Mouse (Mus musculus): ENCODE data around the gene Olfml2b.

Gene Olfml2b

DNA sequence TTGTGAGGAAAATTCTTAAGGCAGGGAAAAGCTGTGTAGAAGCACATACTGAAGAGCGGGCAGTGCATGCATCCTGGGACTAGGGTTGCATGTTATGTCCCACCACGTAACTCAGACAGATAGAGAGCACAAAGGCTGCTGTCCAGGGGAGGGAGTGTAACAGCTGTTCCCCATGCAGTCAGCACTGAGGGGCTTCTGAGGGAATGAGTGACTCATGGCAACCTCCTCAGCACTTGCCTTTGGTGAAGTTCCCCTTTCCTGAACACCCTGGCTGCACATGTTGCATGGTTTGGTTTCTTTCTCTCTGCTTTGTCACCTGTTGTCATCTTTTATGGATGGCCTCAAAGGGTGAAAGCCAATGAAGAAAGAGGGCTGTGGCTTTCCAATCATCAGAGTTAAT, 57.9 kb downstream of the Olfml2b start:
- H3K4me3 ChIP-seq (replicated peaks; ENCODE audit: low read length): no peak overlapping the region
- TF ChIP-seq NANOG (IDR thresholded peaks at IDR 0.05; ENCODE audit: borderline replicate concordance, low read length) (no peak), POU5F1 (IDR thresholded peaks at IDR 0.05; ENCODE audit: borderline replicate concordance, low read length) (no peak), CTCF (conservative IDR thresholded peaks at IDR 0.05; ENCODE audit: low read length) (no peak)
- no peaks in the 10 kb centered on the region for H3K4me1 ChIP-seq (replicated peaks; ENCODE audit: low read depth, low read length)
- peaks cover 6% of the 10 kb centered on the region; the same call in 1 of the 2 replicates for H3K36me3 ChIP-seq (ENCODE audit: insufficient read depth, low read length)
- H3K27me3 ChIP-seq (ENCODE audit: insufficient read depth, low read length): peaks cover 5% of the 10 kb centered on the region; the same call in 1 of the 2 replicates
- no peaks in the 10 kb centered on the region for H3K9me3 ChIP-seq (ENCODE audit: low read length)

GRCm38 (mm10) chr1:170702958-170703357, 58.6 kb downstream of the Olfml2b start:
- TF ChIP-seq CTCF (conservative IDR thresholded peaks at IDR 0.05; ENCODE audit: low read length): no peak
- TF ChIP-seq POU5F1 (IDR thresholded peaks at IDR 0.05; ENCODE audit: borderline replicate concordance, low read length): no peak
- TF ChIP-seq NANOG (IDR thresholded peaks at IDR 0.05; ENCODE audit: borderline replicate concordance, low read length): no peak
- H3K27me3 ChIP-seq (ENCODE audit: insufficient read depth, low read length): peaks cover 4% of the 10 kb centered on the region; the same call in 1 of the 2 replicates

DNA sequence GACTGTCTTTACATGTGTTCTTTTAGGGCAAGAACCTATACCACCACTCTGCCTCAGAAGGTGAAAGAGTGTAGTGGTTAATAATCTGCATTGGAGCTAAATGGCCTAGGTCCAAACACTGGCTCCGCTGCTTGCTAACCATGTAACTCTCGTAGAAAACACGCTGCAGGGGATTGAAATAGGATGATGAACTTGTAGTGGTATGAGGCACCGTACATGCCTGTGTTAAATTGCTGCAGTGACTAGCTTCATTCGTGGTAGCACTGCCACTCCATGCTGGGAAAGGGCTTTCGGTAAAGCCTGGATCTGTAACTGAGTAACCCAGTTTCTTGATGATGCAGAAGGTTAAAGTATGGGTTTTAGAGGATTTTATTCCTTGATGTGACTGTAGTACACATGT, 59.8 kb downstream of the Olfml2b start:
- peaks cover 22% of the 10 kb centered on the region for H3K36me3 ChIP-seq (ENCODE audit: insufficient read depth, low read length)
- no peaks in the 10 kb centered on the region for H3K9me3 ChIP-seq (ENCODE audit: low read length)
- no peaks in the 10 kb centered on the region for H3K4me1 ChIP-seq (replicated peaks; ENCODE audit: low read depth, low read length)
- no peaks in the 10 kb centered on the region for H3K27me3 ChIP-seq (ENCODE audit: insufficient read depth, low read length)
- H3K4me3 ChIP-seq (replicated peaks; ENCODE audit: low read length): no peak overlapping the region
- TF ChIP-seq POU5F1 (IDR thresholded peaks at IDR 0.05; ENCODE audit: borderline replicate concordance, low read length): no peak
- TF ChIP-seq CTCF (conservative IDR thresholded peaks at IDR 0.05; ENCODE audit: low read length): no peak
- no peak for TF ChIP-seq NANOG (IDR thresholded peaks at IDR 0.05; ENCODE audit: borderline replicate concordance, low read length)

More at GRCm38 (mm10) chr1:170702958-170703357, 58.6 kb downstream of the Olfml2b start:
- no peaks in the 10 kb centered on the region for H3K4me1 ChIP-seq (replicated peaks; ENCODE audit: low read depth, low read length)
- H3K4me3 ChIP-seq (replicated peaks; ENCODE audit: low read length): no peak overlapping the region
- H3K36me3 ChIP-seq (ENCODE audit: insufficient read depth, low read length): peaks cover 11% of the 10 kb centered on the region
- H3K9me3 ChIP-seq (ENCODE audit: low read length): no peaks in the 10 kb centered on the region

DNA sequence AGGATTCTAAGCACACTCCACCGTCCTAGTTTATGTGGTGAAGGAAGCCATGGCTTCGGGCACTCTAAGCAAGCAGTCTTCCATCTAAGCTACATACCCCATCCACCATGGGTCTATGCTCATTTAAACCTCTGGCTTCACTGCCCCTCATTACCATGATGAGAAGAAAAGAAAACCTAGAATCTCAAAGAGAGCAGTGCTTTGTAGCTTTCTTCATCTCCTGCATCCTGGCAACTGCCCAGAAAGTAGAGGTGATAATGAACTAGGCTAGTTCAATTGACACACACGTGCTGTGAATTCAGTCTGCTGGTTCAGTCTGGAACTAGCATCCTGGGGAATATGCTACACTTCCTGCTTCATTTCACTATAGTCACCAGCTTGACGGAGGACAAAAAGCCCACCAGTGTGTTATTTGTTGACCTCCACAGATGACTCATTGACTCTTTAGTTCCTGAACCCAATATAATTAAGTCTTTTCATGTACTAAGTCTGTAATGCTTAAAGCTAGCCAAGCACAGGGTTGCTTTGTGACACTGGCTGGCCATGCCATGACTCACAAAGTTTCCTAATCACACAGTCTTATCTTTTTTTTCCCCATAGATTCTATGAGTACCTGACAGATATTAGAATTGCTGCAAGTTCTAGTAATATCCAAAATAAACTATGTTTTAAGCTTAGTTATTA, 60.7 kb downstream of the Olfml2b start:
- TF ChIP-seq POU5F1 (IDR thresholded peaks at IDR 0.05; ENCODE audit: borderline replicate concordance, low read length) (no peak), NANOG (IDR thresholded peaks at IDR 0.05; ENCODE audit: borderline replicate concordance, low read length) (no peak), CTCF (conservative IDR thresholded peaks at IDR 0.05; ENCODE audit: low read length) (no peak)
- no peaks in the 10 kb centered on the region for H3K27me3 ChIP-seq (ENCODE audit: insufficient read depth, low read length)
- no peak overlapping the region for H3K4me3 ChIP-seq (replicated peaks; ENCODE audit: low read length)
- H3K36me3 ChIP-seq (ENCODE audit: insufficient read depth, low read length): peaks cover 31% of the 10 kb centered on the region
- H3K9me3 ChIP-seq (ENCODE audit: low read length): no peaks in the 10 kb centered on the region
- H3K4me1 ChIP-seq (replicated peaks; ENCODE audit: low read depth, low read length): no peaks in the 10 kb centered on the region

- no peaks in the 10 kb centered on the region for H3K9me3 ChIP-seq (ENCODE audit: low read length)
- no peaks in the 10 kb centered on the region for H3K27me3 ChIP-seq (ENCODE audit: insufficient read depth, low read length)
- no peaks in the 10 kb centered on the region for H3K4me1 ChIP-seq (replicated peaks; ENCODE audit: low read depth, low read length)
- H3K36me3 ChIP-seq (ENCODE audit: insufficient read depth, low read length): peaks cover 31% of the 10 kb centered on the region
- H3K4me3 ChIP-seq (replicated peaks; ENCODE audit: low read length): no peak overlapping the region
- TF ChIP-seq CTCF (conservative IDR thresholded peaks at IDR 0.05; ENCODE audit: low read length): no peak
- no peak for TF ChIP-seq POU5F1 (IDR thresholded peaks at IDR 0.05; ENCODE audit: borderline replicate concordance, low read length)
- TF ChIP-seq NANOG (IDR thresholded peaks at IDR 0.05; ENCODE audit: borderline replicate concordance, low read length): no peak
These were observed 61.7 kb downstream of the Olfml2b start for GRCm38 (mm10) chr1:170706046-170706445.

DNA sequence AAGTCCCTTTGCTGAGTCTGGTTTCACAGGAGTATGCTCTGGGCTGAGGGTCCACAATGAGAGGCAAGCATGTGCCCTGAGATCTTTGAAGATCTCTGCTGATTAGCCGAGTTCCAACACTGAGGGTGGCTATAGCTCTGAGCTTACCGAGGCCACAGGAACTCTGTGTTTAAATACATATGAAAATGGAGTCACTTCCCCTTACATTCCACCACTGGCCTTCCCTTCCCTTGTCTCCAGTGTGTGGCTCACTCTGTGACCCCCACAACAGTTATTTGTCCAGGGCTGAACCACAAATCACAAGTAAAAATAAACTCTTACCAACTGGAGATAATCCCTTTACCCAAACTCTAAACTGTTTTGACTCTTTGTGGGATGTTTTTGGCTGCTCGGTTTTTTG, 64.7 kb downstream of the Olfml2b start:
- Histone ChIP-seq H3K27me3 (ENCODE audit: insufficient read depth, low read length) (no peaks in the 10 kb centered on the region), H3K36me3 (ENCODE audit: insufficient read depth, low read length) (peaks cover 31% of the 10 kb centered on the region)
- TF ChIP-seq CTCF (conservative IDR thresholded peaks at IDR 0.05; ENCODE audit: low read length): no peak
- TF ChIP-seq NANOG (IDR thresholded peaks at IDR 0.05; ENCODE audit: borderline replicate concordance, low read length): no peak
- TF ChIP-seq POU5F1 (IDR thresholded peaks at IDR 0.05; ENCODE audit: borderline replicate concordance, low read length): no peak

GRCm38 (mm10) chr1:170709481-170709880, 65.1 kb downstream of the Olfml2b start:
- no peaks in the 10 kb centered on the region for H3K9me3 ChIP-seq (ENCODE audit: low read length)
- TF ChIP-seq NANOG (IDR thresholded peaks at IDR 0.05; ENCODE audit: borderline replicate concordance, low read length) (no peak), POU5F1 (IDR thresholded peaks at IDR 0.05; ENCODE audit: borderline replicate concordance, low read length) (no peak), CTCF (conservative IDR thresholded peaks at IDR 0.05; ENCODE audit: low read length) (no peak)
- H3K4me3 ChIP-seq (replicated peaks; ENCODE audit: low read length): no peak overlapping the region
- H3K4me1 ChIP-seq (replicated peaks; ENCODE audit: low read depth, low read length): no peaks in the 10 kb centered on the region
- H3K27me3 ChIP-seq (ENCODE audit: insufficient read depth, low read length): no peaks in the 10 kb centered on the region
- peaks cover 31% of the 10 kb centered on the region for H3K36me3 ChIP-seq (ENCODE audit: insufficient read depth, low read length)

More for the DNA sequence above, 64.7 kb downstream of the Olfml2b start:
- Histone ChIP-seq H3K4me3 (replicated peaks; ENCODE audit: low read length) (no peak overlapping the region), H3K9me3 (ENCODE audit: low read length) (no peaks in the 10 kb centered on the region), H3K4me1 (replicated peaks; ENCODE audit: low read depth, low read length) (no peaks in the 10 kb centered on the region)

- Histone ChIP-seq H3K9me3 (ENCODE audit: low read length) (no peaks in the 10 kb centered on the region), H3K27me3 (ENCODE audit: insufficient read depth, low read length) (no peaks in the 10 kb centered on the region), H3K4me1 (replicated peaks; ENCODE audit: low read depth, low read length) (no peaks in the 10 kb centered on the region), H3K36me3 (ENCODE audit: insufficient read depth, low read length) (peaks cover 31% of the 10 kb centered on the region), H3K4me3 (replicated peaks; ENCODE audit: low read length) (no peak overlapping the region)
- no peak for TF ChIP-seq NANOG (IDR thresholded peaks at IDR 0.05; ENCODE audit: borderline replicate concordance, low read length)
- TF ChIP-seq CTCF (conservative IDR thresholded peaks at IDR 0.05; ENCODE audit: low read length): no peak
- no peak for TF ChIP-seq POU5F1 (IDR thresholded peaks at IDR 0.05; ENCODE audit: borderline replicate concordance, low read length)
These were observed 65.6 kb downstream of the Olfml2b start for GRCm38 (mm10) chr1:170709969-170710368.

Data from E14TG2a.4 (cell line).